ENCODE assay signal across 24 mouse cellular contexts in the genomic region with DNA sequence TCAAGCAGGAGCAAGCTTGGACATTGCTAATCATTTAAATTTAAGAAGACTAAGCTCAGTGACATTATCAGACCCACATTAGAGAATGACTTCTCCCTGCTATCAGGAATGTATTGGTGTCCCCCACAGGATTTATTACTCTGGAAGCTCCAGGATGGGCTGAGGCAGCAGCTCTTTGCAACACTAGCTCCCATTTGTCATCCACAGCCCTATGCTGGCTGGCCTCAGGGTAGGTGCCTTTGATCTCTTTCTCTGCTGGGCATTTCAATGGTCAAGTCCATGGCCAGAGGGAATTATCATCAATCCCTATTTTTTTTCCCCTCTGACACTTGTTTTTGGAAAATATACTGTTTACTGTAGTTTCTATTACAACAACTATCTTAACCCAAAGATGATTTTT.
"Had no signal": no experiment of that assay in that cellular context is flagged by ENCODE, and none has a peak within 500 bp of the region (broad histone marks: within the 10 kb centered on the region; RNA-seq: fewer than 3 reads in every experiment).

No protein-coding gene starts in this region.

- H3K27ac ChIP-seq: kidney, embryonic 15.5 days; limb, embryonic 10.5 days; limb, embryonic 13.5 days; liver, embryonic 12.5 days; liver, embryonic 15.5 days; lung, embryonic 15.5 days; macrophage; midbrain, embryonic 10.5 days; midbrain, embryonic 13.5 days; neural tube, embryonic 13.5 days; stomach, postnatal 0 days had no signal

- H3K4me3 ChIP-seq: kidney, embryonic 15.5 days; limb, embryonic 10.5 days; limb, embryonic 13.5 days; liver, embryonic 12.5 days; liver, embryonic 15.5 days; lung, embryonic 15.5 days; midbrain, embryonic 10.5 days; midbrain, embryonic 13.5 days; myocyte; neural tube, embryonic 13.5 days had no signal

- H3K9ac ChIP-seq: kidney, embryonic 15.5 days; limb, embryonic 13.5 days; liver, embryonic 12.5 days; liver, embryonic 15.5 days; lung, embryonic 15.5 days; midbrain, embryonic 13.5 days; neural tube, embryonic 13.5 days had no signal

- H3K27me3 ChIP-seq: kidney, embryonic 15.5 days; limb, embryonic 13.5 days; liver, embryonic 12.5 days; liver, embryonic 15.5 days; lung, embryonic 15.5 days; midbrain, embryonic 13.5 days; neural tube, embryonic 13.5 days had no signal

- H3K4me1 ChIP-seq: kidney, embryonic 15.5 days; limb, embryonic 10.5 days; limb, embryonic 13.5 days; liver, embryonic 12.5 days; liver, embryonic 15.5 days; neural tube, embryonic 13.5 days had no signal

- DNase-seq: kidney, adult 11 months; kidney, adult 8-10 months; kidney, postnatal 14 days; kidney, postnatal 4 days; liver; lung, adult 18-20 months; lung, postnatal 14 days; retina, postnatal 1 day; thymus, adult 18-20 months; thymus, postnatal 14 days; thymus, postnatal 4 days had no signal

- H3K9me3 ChIP-seq: kidney, embryonic 15.5 days; limb, embryonic 10.5 days; limb, embryonic 13.5 days; liver, embryonic 12.5 days; liver, embryonic 15.5 days; lung, embryonic 15.5 days; midbrain, embryonic 10.5 days; midbrain, embryonic 13.5 days; neural tube, embryonic 13.5 days had no signal

- H3K36me3 ChIP-seq: kidney, embryonic 15.5 days; limb, embryonic 10.5 days; limb, embryonic 13.5 days; liver, embryonic 12.5 days; liver, embryonic 15.5 days; lung, embryonic 15.5 days; midbrain, embryonic 10.5 days; midbrain, embryonic 13.5 days; neural tube, embryonic 13.5 days had no signal

- ATAC-seq: liver, embryonic 12.5 days; midbrain, embryonic 13.5 days; midbrain, embryonic 16.5 days had no signal

- H3K4me2 ChIP-seq: kidney, embryonic 15.5 days; limb, embryonic 13.5 days; liver, embryonic 12.5 days; liver, embryonic 15.5 days; lung, embryonic 15.5 days; midbrain, embryonic 13.5 days; neural tube, embryonic 13.5 days had no signal
